Mouse (Mus musculus) midbrain, embryonic 11.5 days (tissue): Measurements from ENCODE around the gene Rbm41. TPM values are rescaled to one million over a fixed set of nuclear protein-coding genes. Genes with fewer than 3 reads are reported as not detected.

Experiments used
- ATAC-seq: fragments of 200-750 bp; cut with Nextera tagmentation; 2 replicates; pipeline ENCODE4 v1.8.0; 2017; ENCODE audit warnings: moderate TSS enrichment, moderate library complexity; ENCODE audit not compliant: low FRiP score
- DNase-seq: peaks from one replicate; pipeline ENCODE4 v3.0.0; 2015; ENCODE audit warnings: low spot score; ENCODE audit errors: missing footprints
- H3K27ac ChIP-seq: fragments of 300-500 bp; sonication (generic); 2 replicates; pipeline ENCODE4 v1.5.1; 2014; ENCODE audit warnings: low read depth, low read length
- H3K27me3 ChIP-seq: fragments of 300-500 bp; sonication (generic); 2 replicates; pipeline ENCODE4 v1.6.1; 2014; ENCODE audit warnings: mild to moderate bottlenecking, low read length, moderate library complexity, mixed read lengths; ENCODE audit not compliant: control insufficient read depth, insufficient read depth
- H3K36me3 ChIP-seq: fragments of 300-500 bp; sonication (generic); 2 replicates; pipeline ENCODE4 v1.6.1; 2014; ENCODE audit warnings: mild to moderate bottlenecking, low read length, moderate library complexity, mixed read lengths; ENCODE audit not compliant: control insufficient read depth, insufficient read depth
- H3K4me1 ChIP-seq: fragments of 300-500 bp; sonication (generic); 2 replicates; pipeline ENCODE4 v1.6.1; 2014; ENCODE audit warnings: low read length; ENCODE audit not compliant: control insufficient read depth, insufficient read depth
- H3K4me2 ChIP-seq: fragments of 300-500 bp; sonication (generic); 2 replicates; pipeline ENCODE4 v1.6.1; 2014; ENCODE audit warnings: mild to moderate bottlenecking, moderate library complexity
- H3K4me3 ChIP-seq: fragments of 300-500 bp; sonication (generic); 2 replicates; pipeline ENCODE4 v1.5.1; 2014; ENCODE audit warnings: low read depth, low read length
- H3K9ac ChIP-seq: fragments of 300-500 bp; sonication (generic); 2 replicates; pipeline ENCODE4 v1.6.1; 2014; ENCODE audit warnings: low read length
- H3K9me3 ChIP-seq: fragments of 300-500 bp; sonication (generic); 2 replicates; pipeline ENCODE4 v1.6.1; 2016; ENCODE audit warnings: low read length; ENCODE audit not compliant: control insufficient read depth
- WGBS: fragments of 180-500 bp; shearing (Covaris S2); extraction: QIAGEN DNeasy Blood & Tissue Kit; methylation state at CpG from one replicate; pipeline ENCODE4 v1.1.7; 2014; 5-methylcytosine and 5-hydroxymethylcytosine counted together
- polyA plus RNA-seq: library from polyadenylated mRNA; unstranded; fragments of >200 nt; fragmentation: Nextera tagmentation; extraction: Ambion mirVana; gene quantifications from 2 replicates; pipeline ENCODE4 v1.2.1, GENCODE M21; 2014

Gene Rbm41
- polyA plus RNA-seq = 8.5 and 9.4 TPM in 2 replicates

DNA sequence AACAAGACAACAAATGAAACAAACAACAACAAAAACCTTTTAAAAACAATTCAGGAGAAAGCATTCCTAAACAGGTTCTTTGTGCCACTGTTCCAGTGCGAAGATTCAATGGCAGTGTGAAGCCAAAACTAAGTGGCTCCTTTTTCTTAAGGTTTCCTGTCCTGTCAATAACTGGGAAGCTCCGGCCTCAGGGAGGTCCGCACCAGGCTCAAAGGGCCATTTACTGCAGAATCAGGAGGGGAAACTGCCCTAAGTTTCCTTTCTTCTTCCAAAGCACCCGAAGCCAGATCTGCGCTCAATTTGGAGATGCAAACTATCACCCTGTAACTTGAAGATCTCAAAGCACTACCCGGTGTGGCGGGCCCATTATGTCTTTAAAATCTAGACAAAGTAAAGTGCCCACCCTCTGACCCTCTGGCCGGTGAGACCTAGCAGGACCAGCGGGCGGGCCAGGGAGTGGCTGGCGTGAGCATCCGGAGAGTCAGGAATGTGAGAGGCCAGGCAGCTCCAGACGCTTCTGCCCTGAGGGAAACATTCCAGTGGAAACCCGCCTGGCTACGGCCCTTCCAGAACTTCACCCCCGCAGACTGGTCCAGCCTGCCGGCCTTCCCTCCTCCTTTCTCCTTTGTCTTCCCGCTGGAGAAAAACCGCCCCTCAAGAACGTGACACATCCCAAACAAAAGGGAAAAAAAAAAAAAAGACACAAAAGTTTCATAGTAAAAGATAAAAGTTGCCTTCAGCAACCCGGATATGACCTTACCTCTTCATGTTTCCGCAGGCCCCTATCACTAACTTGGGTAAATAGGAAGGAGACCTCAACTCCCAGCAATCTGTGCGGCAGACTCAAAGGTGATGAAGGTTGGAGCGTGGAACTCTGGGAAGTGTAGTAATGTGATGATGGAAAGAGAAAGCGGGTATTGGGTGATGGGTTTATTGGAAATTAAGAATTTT lies at the start of gene Rbm41:
TSS of gene Rbm41 (minus strand) at position 856 of the 951 bp plus-strand sequence.
- Histone ChIP-seq H3K4me3 (peak within 1 kb of the TSS; percentile 51), H3K9ac (peak within 1 kb of the TSS; percentile 68), H3K36me3 (no peaks in the 10 kb centered on the region), H3K9me3 (no peaks in the 10 kb centered on the region), H3K4me2 (peak within 1 kb of the TSS; percentile 46), H3K27me3 (no peaks in the 10 kb centered on the region; the same call in 1 of the 2 replicates), H3K27ac (peak within 1 kb of the TSS; percentile 44; the same call in 1 of the 2 replicates), H3K4me1 (no peaks in the 10 kb centered on the region)
- DNase-seq (peak; percentile 90), ATAC-seq (peak; percentile 95)
- 22% methylated on average over 25 of the region's 25 CpGs for WGBS

DNA sequence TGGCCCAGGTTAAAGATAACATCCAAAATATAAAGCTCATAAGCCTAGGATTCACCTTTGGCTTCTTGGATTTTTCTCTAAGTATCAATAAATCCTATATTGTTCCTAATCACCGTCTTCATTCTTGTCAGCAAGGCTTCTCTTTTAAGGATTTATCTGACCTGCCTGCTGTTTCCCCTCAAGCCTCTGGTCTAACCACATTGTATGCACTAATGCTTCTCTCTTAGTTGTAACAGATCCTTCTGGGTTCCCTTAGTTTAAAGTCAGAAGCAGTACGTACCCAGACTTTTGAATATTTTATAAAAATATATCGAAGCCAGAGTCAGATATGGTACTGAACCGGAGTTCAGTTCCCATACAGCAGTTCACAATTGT lies 283 bp upstream of the Rbm41 start:
- Histone ChIP-seq H3K9ac (no peak overlapping the region), H3K4me3 (no peak overlapping the region), H3K27me3 (no peaks in the 10 kb centered on the region; the same call in 1 of the 2 replicates), H3K27ac (no peak overlapping the region), H3K4me1 (no peaks in the 10 kb centered on the region), H3K9me3 (no peaks in the 10 kb centered on the region), H3K36me3 (no peaks in the 10 kb centered on the region), H3K4me2 (no peak overlapping the region)
- WGBS = 79% methylated on average over 4 of the region's 4 CpGs
- DNase-seq = no peak
- peak; percentile 58 for ATAC-seq

DNA sequence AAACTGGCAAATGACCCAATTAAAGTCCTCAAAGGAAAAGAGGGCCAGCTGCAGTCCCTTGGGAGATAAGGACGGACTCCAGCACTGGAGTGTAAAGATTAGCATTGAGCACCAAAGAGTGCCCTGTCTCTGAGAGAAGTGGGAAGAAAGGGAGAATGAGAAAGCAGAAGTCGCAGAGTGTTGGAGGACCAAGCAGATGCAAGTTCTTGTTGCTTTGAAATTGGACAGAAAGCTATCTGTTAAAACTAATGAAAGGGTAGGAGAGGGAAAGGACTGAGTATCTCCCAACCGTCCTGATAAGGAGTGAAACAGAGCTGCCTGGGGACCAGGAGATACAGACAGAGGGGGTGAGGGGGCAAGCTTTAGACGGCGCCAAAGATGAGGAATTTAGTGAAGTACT lies 16.3 kb downstream of the Rbm41 start:
- Histone ChIP-seq H3K4me2 (no peak overlapping the region), H3K9me3 (no peaks in the 10 kb centered on the region), H3K4me3 (no peak overlapping the region), H3K27ac (no peak overlapping the region), H3K9ac (no peak overlapping the region), H3K36me3 (no peaks in the 10 kb centered on the region), H3K27me3 (no peaks in the 10 kb centered on the region; the same call in 1 of the 2 replicates), H3K4me1 (no peaks in the 10 kb centered on the region)
- DNase-seq (no peak), ATAC-seq (no peak)
- WGBS = 94% methylated on average over 5 of the region's 5 CpGs

DNA sequence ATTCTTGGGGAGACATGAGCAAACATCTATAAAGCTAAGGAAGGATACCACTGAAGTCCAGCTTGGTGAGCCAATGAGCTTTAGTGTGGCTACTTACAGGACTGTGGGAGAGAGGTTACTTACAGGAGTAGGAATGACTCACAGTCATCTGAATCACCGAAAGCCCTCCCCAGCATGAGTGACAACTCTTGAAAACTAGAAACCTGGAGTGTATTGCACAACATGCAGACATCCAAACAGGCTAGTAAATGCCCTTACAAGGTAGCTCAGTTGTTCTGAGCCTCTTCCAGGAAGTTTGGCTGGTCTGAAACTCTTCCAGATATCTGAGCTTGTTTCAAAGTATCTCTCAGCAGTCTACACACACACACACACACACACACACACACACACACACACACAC lies 64.9 kb downstream of the Rbm41 start:
- 80% methylated on average over 1 of the region's 1 CpGs for WGBS
- ATAC-seq (no peak), DNase-seq (no peak)
- Histone ChIP-seq H3K36me3 (no peaks in the 10 kb centered on the region), H3K4me2 (no peak overlapping the region), H3K27ac (no peak overlapping the region), H3K9me3 (no peaks in the 10 kb centered on the region), H3K4me3 (no peak overlapping the region), H3K27me3 (no peaks in the 10 kb centered on the region), H3K9ac (no peak overlapping the region), H3K4me1 (no peaks in the 10 kb centered on the region)

DNA sequence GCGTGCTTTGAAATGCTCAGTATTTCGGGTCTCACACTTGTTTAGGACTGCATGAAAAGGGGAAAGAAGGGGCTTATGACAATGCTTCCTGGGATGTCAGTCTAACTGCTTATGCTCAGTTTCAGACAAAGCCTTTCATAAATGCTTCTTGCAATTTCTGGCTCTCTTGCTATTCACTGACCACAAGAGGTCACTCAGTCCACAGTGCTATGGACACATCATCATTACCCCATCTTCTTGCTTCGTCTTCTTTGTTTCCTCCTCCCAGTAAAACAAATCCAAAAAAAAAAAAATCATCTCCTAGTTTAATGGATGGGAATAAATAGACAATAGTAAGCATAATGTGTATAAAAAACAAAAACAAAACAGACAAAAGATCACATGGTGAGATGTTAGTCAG lies 65.9 kb downstream of the Rbm41 start:
- no peak overlapping the region for H3K9ac ChIP-seq
- no peak for ATAC-seq
- H3K4me1 ChIP-seq = no peaks in the 10 kb centered on the region
- no peak for DNase-seq
- H3K36me3 ChIP-seq = no peaks in the 10 kb centered on the region
- 82% methylated on average over 3 of the region's 3 CpGs for WGBS
- H3K27me3 ChIP-seq = no peaks in the 10 kb centered on the region
- no peak overlapping the region for H3K27ac ChIP-seq
- no peak overlapping the region for H3K4me3 ChIP-seq
- no peak overlapping the region for H3K4me2 ChIP-seq
- H3K9me3 ChIP-seq = no peaks in the 10 kb centered on the region

DNA sequence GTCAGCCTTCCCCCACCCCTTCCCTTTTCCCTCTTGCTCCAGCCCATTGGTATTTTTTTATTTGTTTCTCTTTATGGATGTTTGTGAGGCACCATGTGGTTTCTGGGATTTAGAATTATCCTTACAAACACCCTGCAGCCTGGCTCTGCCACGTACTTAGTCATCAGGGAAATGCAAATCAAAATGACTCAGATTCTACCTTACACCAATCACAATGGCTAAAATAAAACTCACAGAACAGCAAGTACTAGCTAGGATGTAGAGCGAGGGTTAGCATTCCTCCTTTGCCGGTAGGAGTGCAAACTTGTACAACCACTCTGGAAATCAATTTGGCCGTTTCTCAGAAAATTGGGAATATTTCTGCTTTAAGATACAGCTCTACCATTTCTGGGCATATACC lies 77.8 kb downstream of the Rbm41 start:
- ATAC-seq (no peak), DNase-seq (no peak)
- no peak overlapping the region for H3K4me2 ChIP-seq
- no peaks in the 10 kb centered on the region for H3K27me3 ChIP-seq
- H3K36me3 ChIP-seq = no peaks in the 10 kb centered on the region
- H3K9ac ChIP-seq = no peak overlapping the region
- H3K27ac ChIP-seq = no peak overlapping the region
- no peak overlapping the region for H3K4me3 ChIP-seq
- WGBS = 89% methylated on average over 4 of the region's 4 CpGs
- no peaks in the 10 kb centered on the region for H3K9me3 ChIP-seq
- H3K4me1 ChIP-seq = no peaks in the 10 kb centered on the region

DNA sequence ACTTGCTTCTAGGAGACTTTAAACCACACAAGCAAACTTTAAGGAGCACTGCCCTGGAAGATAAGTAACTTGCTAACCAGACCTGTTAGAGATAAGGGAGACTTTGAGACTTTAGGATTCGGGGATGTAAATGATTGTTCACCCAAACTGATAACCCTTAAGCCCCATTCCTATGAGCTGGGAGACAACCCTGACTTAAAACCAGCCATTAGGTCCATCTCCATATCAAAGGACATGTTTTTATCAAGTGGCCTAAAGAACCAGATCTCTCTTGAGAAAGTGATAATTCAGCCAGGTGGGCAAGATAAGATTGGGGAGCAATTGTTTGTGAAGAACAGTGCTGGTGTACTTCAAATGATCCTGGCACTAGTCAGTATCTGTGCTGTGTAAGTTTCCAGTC lies 107.0 kb downstream of the Rbm41 start:
- Histone ChIP-seq H3K36me3 (no peaks in the 10 kb centered on the region), H3K4me1 (no peaks in the 10 kb centered on the region), H3K27me3 (no peaks in the 10 kb centered on the region), H3K4me3 (no peak overlapping the region), H3K9me3 (no peaks in the 10 kb centered on the region), H3K27ac (no peak overlapping the region), H3K9ac (no peak overlapping the region), H3K4me2 (no peak overlapping the region)
- WGBS = 83% methylated on average over 1 of the region's 1 CpGs
- ATAC-seq (no peak), DNase-seq (no peak)

DNA sequence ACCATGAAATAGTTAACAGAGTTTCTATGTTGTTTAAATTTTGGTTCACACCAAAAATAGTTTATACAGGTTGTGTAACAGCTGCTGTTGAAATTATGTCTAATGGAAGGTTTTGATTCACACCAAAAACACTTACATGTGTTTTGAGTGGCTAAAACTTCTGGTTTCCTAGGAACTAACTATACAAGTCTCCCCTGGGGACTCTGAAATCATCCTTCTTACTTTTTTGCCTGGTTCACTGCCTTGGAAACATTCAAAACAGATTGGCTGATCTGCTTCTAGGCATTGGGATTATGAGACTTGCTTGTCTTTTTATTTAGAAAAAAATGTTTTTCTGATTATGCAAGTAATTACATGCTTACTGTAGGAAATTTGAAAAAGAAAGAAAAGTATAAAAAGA lies 115.2 kb downstream of the Rbm41 start:
- H3K4me3 ChIP-seq = no peak overlapping the region
- no peaks in the 10 kb centered on the region for H3K4me1 ChIP-seq
- H3K36me3 ChIP-seq = no peaks in the 10 kb centered on the region
- H3K9me3 ChIP-seq = no peaks in the 10 kb centered on the region
- no peak overlapping the region for H3K27ac ChIP-seq
- no peak overlapping the region for H3K4me2 ChIP-seq
- peaks cover 3% of the 10 kb centered on the region; the same call in 1 of the 2 replicates for H3K27me3 ChIP-seq
- ATAC-seq = no peak
- no peak overlapping the region for H3K9ac ChIP-seq
- DNase-seq = no peak

DNA sequence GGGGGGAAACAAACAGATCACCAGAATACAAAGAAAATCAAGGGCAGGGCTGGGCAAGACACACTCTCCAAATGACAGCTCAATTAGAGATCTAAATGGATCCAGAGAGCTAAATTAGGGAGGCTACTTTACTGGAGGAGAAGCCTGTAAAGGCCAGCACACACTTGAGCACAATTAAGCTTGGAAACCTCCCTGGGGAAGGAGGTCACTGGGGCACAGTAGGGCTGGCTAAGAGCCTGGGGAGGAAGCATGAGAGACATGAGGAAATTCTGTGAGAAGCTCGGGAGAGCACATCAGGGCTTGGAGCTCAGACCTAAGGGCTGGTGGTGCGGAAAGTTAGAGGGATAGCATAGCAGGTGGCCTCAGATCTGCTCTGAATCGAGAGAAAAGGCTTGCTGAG lies 120.5 kb downstream of the Rbm41 start:
- no peak for DNase-seq
- no peak overlapping the region for H3K9ac ChIP-seq
- no peaks in the 10 kb centered on the region for H3K4me1 ChIP-seq
- H3K27ac ChIP-seq = no peak overlapping the region
- H3K27me3 ChIP-seq = peaks cover 8% of the 10 kb centered on the region
- H3K36me3 ChIP-seq = no peaks in the 10 kb centered on the region
- WGBS = 16% methylated on average over 3 of the region's 3 CpGs
- ATAC-seq = no peak
- no peak overlapping the region for H3K4me2 ChIP-seq
- H3K4me3 ChIP-seq = no peak overlapping the region
- H3K9me3 ChIP-seq = no peaks in the 10 kb centered on the region
